Mouse (Mus musculus) left cerebral cortex, postnatal 4 days (tissue): Measurements from ENCODE around the gene Adamts14. TPM values are rescaled to one million over a fixed set of nuclear protein-coding genes. Genes with fewer than 3 reads are reported as not detected.

Experiments
- DNase-seq: peaks from one replicate; pipeline ENCODE4 v3.0.0-alpha.2; 2022
- intact Hi-C: fragments of 180-260 bp; cut with DNase I; formaldehyde crosslinking; loops from one replicate; pipeline ENCODE4 v1.15.1; 2025
- total RNA-seq, 2 experiments: library from RNA; stranded (reverse); gene quantifications; 2 replicates each; pipeline ENCODE4 v1.2.3; 2021

The Adamts14 gene
- total RNA-seq, 2 experiments from 2014 or later: 1.0 to 1.5 TPM

GRCm38 (mm10) chr10:61149476-61149875 is 123.8 kb downstream of the Adamts14 start:
- intact Hi-C loops: no loop called here
- DNase-seq: no peak

GRCm38 (mm10) chr10:61147157-61148040 is 125.8 kb downstream of the Adamts14 start, which contains the start of gene Sgpl1:
Gene Sgpl1, minus strand, starts transcription at chr10:61147703.
- DNase-seq: peak; percentile 96
- intact Hi-C loops: no loop called here

Other genes with a start within 250 kb of the Adamts14 start
- 10 to 100 TPM; 12.1 to 16.6 TPM for gene Pcbd1, start 184.1 kb downstream of the Adamts14 start, total RNA-seq
- 10 to 100 TPM; 40.0 to 43.1 TPM for gene Sgpl1, start 125.7 kb downstream of the Adamts14 start, total RNA-seq
- under 1 TPM; 0.54 to 0.56 TPM for gene Tbata, start 101.5 kb downstream of the Adamts14 start, total RNA-seq
- not detected for gene Prf1, start 24.4 kb upstream of the Adamts14 start, total RNA-seq
- 10 to 100 TPM; 22.8 to 25.8 TPM for gene Pald1, start 110.1 kb upstream of the Adamts14 start, total RNA-seq
- gene Nodal, start 144.5 kb upstream of the Adamts14 start, total RNA-seq: under 1 TPM in 1 of 2 experiments, not detected in 1; 0.18 TPM
- 10 to 100 TPM; 68.6 to 71.7 TPM for gene Eif4ebp2, start 179.2 kb upstream of the Adamts14 start, total RNA-seq
- gene Lrrc20, start 202.4 kb upstream of the Adamts14 start, total RNA-seq: 10 to 100 TPM; 20.0 to 22.1 TPM